Mouse (Mus musculus): ENCODE measurements around the gene Ppp6r3. TPM values are rescaled to one million over a fixed set of nuclear protein-coding genes. Genes with fewer than 3 reads are reported as not detected.

Gene Ppp6r3
- polyA plus RNA-seq, 1 experiment = 34.4 TPM

DNA sequence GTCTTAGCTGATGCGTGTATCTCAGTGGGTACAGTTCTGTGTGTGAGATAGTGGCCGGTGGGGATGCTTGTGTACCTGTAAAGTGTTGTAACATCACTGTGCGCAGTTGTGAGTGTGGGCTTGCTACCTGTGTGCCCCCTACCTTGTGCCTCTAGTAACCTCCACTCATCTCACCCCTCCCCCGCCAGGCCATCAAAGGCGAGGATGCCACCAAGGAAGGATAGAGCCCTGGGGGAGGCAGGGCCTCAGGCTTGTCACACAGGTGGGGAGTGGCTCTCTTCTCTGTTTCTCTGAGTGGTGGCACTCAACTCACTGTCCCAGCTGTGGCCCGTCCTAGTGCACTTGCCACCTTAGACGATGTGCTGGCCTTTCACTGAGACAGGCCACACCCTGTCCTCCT, 144.5 kb downstream of the Ppp6r3 start:
- no peak for DNase-seq (ENCODE audit: low read depth in 1 of 2, low spot score in 2 of 2)
- 63% methylated on average over 7 of the region's 7 CpGs for WGBS
- no peak for TF ChIP-seq CTCF (IDR thresholded peaks at IDR 0.05; ENCODE audit: extremely low read depth, insufficient read depth, insufficient read length, insufficient replicate concordance)
- no peak for TF ChIP-seq POLR2A (IDR thresholded peaks at IDR 0.05; ENCODE audit: low read depth, low read length)
- Histone ChIP-seq H3K36me3 (ENCODE audit: control insufficient read depth, insufficient read depth, low read length) (no peaks in the 10 kb centered on the region), H3K4me1 (ENCODE audit: control insufficient read depth, insufficient read depth, insufficient read length) (peaks cover 5% of the 10 kb centered on the region; the same call in 1 of the 2 replicates), H3K27ac (ENCODE audit: insufficient read depth, low read length) (no peak overlapping the region), H3K4me3 (ENCODE audit: extremely low read depth, insufficient read depth, insufficient read length) (no peak overlapping the region), H3K27me3 (ENCODE audit: control insufficient read depth, insufficient read depth, low read length) (no peaks in the 10 kb centered on the region)

- Histone ChIP-seq H3K4me3 (ENCODE audit: extremely low read depth, insufficient read depth, insufficient read length) (no peak overlapping the region), H3K27ac (ENCODE audit: insufficient read depth, low read length) (no peak overlapping the region), H3K36me3 (ENCODE audit: control insufficient read depth, insufficient read depth, low read length) (no peaks in the 10 kb centered on the region), H3K27me3 (ENCODE audit: control insufficient read depth, insufficient read depth, low read length) (no peaks in the 10 kb centered on the region), H3K4me1 (ENCODE audit: control insufficient read depth, insufficient read depth, insufficient read length) (peaks cover 5% of the 10 kb centered on the region; the same call in 1 of the 2 replicates)
- no peak for DNase-seq (ENCODE audit: low read depth in 1 of 2, low spot score in 2 of 2)
- WGBS = 57% methylated on average over 7 of the region's 7 CpGs
- TF ChIP-seq POLR2A (IDR thresholded peaks at IDR 0.05; ENCODE audit: low read depth, low read length) = no peak
- no peak for TF ChIP-seq CTCF (IDR thresholded peaks at IDR 0.05; ENCODE audit: extremely low read depth, insufficient read depth, insufficient read length, insufficient replicate concordance)
Observed at GRCm38 (mm10) chr19:3429156-3429816, 146.3 kb downstream of the Ppp6r3 start.

DNA sequence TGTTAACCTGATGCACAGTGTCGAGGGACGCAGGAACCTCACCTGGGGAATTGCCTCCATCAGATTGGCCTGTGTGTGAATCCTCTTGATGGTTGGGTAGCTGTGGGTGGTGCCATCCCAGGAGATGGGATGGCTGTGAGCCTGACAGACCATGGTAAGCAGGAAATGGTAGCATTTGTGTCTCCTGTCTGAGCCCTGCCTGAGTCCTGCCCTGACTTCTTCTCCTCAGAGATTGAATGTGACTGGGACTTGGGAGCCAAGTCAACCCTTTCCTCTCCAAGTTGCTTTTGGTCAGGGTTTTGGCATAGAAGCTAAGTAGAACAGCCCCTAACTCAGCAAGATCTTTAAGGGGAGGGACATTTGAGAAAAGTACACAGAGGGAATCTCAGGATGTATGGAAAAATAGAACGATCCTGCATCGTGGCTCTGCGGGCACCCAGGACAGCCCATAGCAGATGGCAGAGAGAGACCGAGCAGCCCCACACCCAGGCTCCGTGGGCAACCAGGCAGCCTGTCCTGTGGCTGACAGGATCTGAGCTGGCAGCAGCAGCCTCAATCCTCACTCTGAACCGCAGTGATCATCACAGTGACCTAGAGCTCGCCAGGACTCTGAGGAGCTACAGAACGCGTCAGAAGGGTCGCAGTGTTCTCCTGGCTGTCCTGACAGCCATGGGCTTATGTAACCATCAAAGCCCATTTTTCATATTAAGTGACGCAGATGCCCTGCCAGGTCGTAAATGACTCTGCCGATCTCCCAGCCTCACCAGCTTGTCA, 147.3 kb downstream of the Ppp6r3 start:
- H3K4me3 ChIP-seq (ENCODE audit: extremely low read depth, insufficient read depth, insufficient read length) = no peak overlapping the region
- 89% methylated on average over 15 of the region's 15 CpGs for WGBS
- peaks cover 5% of the 10 kb centered on the region; the same call in 1 of the 2 replicates for H3K4me1 ChIP-seq (ENCODE audit: control insufficient read depth, insufficient read depth, insufficient read length)
- no peak for TF ChIP-seq POLR2A (IDR thresholded peaks at IDR 0.05; ENCODE audit: low read depth, low read length)
- H3K36me3 ChIP-seq (ENCODE audit: control insufficient read depth, insufficient read depth, low read length) = no peaks in the 10 kb centered on the region
- DNase-seq (ENCODE audit: low read depth in 1 of 2, low spot score in 2 of 2) = no peak
- no peak overlapping the region for H3K27ac ChIP-seq (ENCODE audit: insufficient read depth, low read length)
- no peaks in the 10 kb centered on the region for H3K27me3 ChIP-seq (ENCODE audit: control insufficient read depth, insufficient read depth, low read length)

- no peak for DNase-seq (ENCODE audit: low read depth in 1 of 2, low spot score in 2 of 2)
- Histone ChIP-seq H3K27me3 (ENCODE audit: control insufficient read depth, insufficient read depth, low read length) (no peaks in the 10 kb centered on the region), H3K4me3 (ENCODE audit: extremely low read depth, insufficient read depth, insufficient read length) (no peak overlapping the region), H3K4me1 (ENCODE audit: control insufficient read depth, insufficient read depth, insufficient read length) (no peaks in the 10 kb centered on the region; the same call in 1 of the 2 replicates), H3K36me3 (ENCODE audit: control insufficient read depth, insufficient read depth, low read length) (no peaks in the 10 kb centered on the region), H3K27ac (ENCODE audit: insufficient read depth, low read length) (no peak overlapping the region)
- 85% methylated on average over 2 of the region's 2 CpGs for WGBS
- TF ChIP-seq POLR2A (IDR thresholded peaks at IDR 0.05; ENCODE audit: low read depth, low read length) = no peak
- TF ChIP-seq CTCF (IDR thresholded peaks at IDR 0.05; ENCODE audit: extremely low read depth, insufficient read depth, insufficient read length, insufficient replicate concordance) = no peak
Observed at GRCm38 (mm10) chr19:3424214-3424613, 151.3 kb downstream of the Ppp6r3 start.

- Histone ChIP-seq H3K27me3 (ENCODE audit: control insufficient read depth, insufficient read depth, low read length) (no peaks in the 10 kb centered on the region), H3K36me3 (ENCODE audit: control insufficient read depth, insufficient read depth, low read length) (no peaks in the 10 kb centered on the region), H3K4me1 (ENCODE audit: control insufficient read depth, insufficient read depth, insufficient read length) (no peaks in the 10 kb centered on the region; the same call in 1 of the 2 replicates), H3K4me3 (ENCODE audit: extremely low read depth, insufficient read depth, insufficient read length) (no peak overlapping the region), H3K27ac (ENCODE audit: insufficient read depth, low read length) (no peak overlapping the region)
- no peak for TF ChIP-seq POLR2A (IDR thresholded peaks at IDR 0.05; ENCODE audit: low read depth, low read length)
- TF ChIP-seq CTCF (IDR thresholded peaks at IDR 0.05; ENCODE audit: extremely low read depth, insufficient read depth, insufficient read length, insufficient replicate concordance) = no peak
- 12% methylated on average over 4 of the region's 4 CpGs for whole genome bisulfite sequencing
- no peak for DNase-seq (ENCODE audit: low read depth in 1 of 2, low spot score in 2 of 2)
Observed at GRCm38 (mm10) chr19:3422981-3423380, 152.6 kb downstream of the Ppp6r3 start.

DNA sequence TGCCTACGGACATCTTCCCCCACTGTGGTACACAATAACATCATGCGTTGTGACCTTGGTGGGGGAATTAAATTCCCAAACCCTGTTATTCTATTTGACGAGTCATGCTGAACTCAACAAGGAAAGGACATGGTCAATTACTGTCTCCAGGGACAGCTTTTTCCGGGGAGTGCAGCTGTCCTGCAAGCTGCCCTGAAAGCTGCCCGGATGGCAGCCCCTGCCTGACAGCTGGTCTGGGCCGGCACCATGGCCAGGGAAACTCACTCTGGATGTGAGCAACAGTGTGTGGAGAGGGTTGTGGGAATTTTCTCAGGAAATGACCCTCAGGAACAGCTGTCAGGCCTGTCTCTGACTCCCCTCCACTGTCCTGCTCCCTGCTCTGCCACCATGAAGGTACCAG, 153.1 kb downstream of the Ppp6r3 start:
- 87% methylated on average over 6 of the region's 6 CpGs for whole genome bisulfite sequencing
- Histone ChIP-seq H3K27me3 (ENCODE audit: control insufficient read depth, insufficient read depth, low read length) (no peaks in the 10 kb centered on the region), H3K27ac (ENCODE audit: insufficient read depth, low read length) (no peak overlapping the region), H3K4me1 (ENCODE audit: control insufficient read depth, insufficient read depth, insufficient read length) (no peaks in the 10 kb centered on the region; the same call in 1 of the 2 replicates), H3K36me3 (ENCODE audit: control insufficient read depth, insufficient read depth, low read length) (no peaks in the 10 kb centered on the region), H3K4me3 (ENCODE audit: extremely low read depth, insufficient read depth, insufficient read length) (no peak overlapping the region)
- DNase-seq (ENCODE audit: low read depth in 1 of 2, low spot score in 2 of 2) = no peak
- TF ChIP-seq POLR2A (IDR thresholded peaks at IDR 0.05; ENCODE audit: low read depth, low read length) (no peak), CTCF (IDR thresholded peaks at IDR 0.05; ENCODE audit: extremely low read depth, insufficient read depth, insufficient read length, insufficient replicate concordance) (no peak)

DNA sequence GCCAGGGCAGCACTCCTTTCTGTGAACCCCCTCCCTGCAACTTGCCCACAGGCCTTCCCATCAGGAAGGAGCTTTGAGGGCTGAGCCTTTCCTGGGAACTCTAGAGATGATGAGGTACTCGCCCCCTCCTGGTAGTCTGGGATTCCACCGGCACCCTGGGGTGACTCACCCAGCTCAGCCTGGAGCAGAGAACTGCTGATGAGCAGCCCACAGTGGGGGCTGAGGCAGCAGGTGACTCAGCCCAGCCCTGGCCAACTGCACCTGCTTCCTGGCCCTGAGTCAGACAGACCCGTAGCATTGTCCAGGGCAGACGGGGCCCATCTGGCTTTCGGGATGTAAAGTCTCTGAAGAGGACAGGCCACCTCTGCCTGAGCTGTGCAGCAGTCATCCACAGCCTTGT, 156.3 kb downstream of the Ppp6r3 start:
- TF ChIP-seq CTCF (IDR thresholded peaks at IDR 0.05; ENCODE audit: extremely low read depth, insufficient read depth, insufficient read length, insufficient replicate concordance) (no peak), POLR2A (IDR thresholded peaks at IDR 0.05; ENCODE audit: low read depth, low read length) (no peak)
- H3K27me3 ChIP-seq (ENCODE audit: control insufficient read depth, insufficient read depth, low read length) = peaks cover 5% of the 10 kb centered on the region; the same call in 1 of the 2 replicates
- 64% methylated on average over 5 of the region's 5 CpGs for WGBS

More for the DNA sequence above, 156.3 kb downstream of the Ppp6r3 start:
- Histone ChIP-seq H3K4me3 (ENCODE audit: extremely low read depth, insufficient read depth, insufficient read length) (no peak overlapping the region), H3K27ac (ENCODE audit: insufficient read depth, low read length) (no peak overlapping the region), H3K36me3 (ENCODE audit: control insufficient read depth, insufficient read depth, low read length) (no peaks in the 10 kb centered on the region), H3K4me1 (ENCODE audit: control insufficient read depth, insufficient read depth, insufficient read length) (peaks cover 3% of the 10 kb centered on the region)
- no peak for DNase-seq (ENCODE audit: low read depth in 1 of 2, low spot score in 2 of 2)
